Mouse (Mus musculus) 3T3-L1 (cell line): Measurements from ENCODE around the gene Icam4.
"Not testable (repeated sequence)": the region's sequence is repeated elsewhere in the genome, so short reads cannot be mapped to it uniquely, and the experiment has no call there.

ENCODE experiments used
- DNase-seq: peaks from one replicate; pipeline ENCODE4 v3.0.0-alpha.2; 2015; ENCODE audit warnings: low read depth, low spot score

Icam4 gene

DNA sequence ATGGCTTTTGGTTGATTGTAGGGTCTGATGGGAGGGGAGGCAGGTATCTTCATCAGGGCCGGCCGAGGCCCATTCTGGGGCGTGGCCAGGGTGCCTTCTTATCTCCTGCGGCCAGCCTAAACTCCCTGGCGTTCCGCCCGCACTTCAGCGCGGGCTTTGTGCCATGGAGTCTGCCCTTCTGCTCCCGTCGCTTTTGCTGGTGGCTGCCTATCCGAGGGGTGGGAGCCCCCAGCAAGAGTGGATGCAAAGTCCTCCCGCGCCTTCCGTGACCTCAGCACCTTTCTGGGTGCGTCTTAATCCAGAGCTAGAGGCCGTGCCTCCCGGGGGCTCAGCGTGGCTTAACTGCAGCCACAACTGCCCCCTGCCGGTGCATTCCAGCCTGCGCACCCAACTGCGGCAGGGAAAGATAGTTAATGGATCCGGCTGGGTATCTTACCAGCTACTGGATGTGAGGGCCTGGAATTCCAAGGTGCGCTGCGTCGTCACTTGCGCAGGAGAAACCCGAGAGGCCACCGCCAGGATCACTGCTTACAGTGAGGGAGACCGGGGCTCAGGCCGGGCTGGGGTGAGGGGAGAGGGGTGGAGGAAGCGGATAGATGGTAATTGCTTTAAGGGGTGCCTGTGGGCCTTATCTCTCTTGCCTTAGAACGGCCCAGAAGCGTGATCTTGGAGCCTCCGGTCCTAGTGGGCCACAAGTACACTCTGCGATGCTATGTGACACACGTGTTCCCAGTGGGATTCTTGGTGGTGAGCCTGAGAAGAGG is at the start of gene Icam4:
TSS of gene Icam4 (plus strand) at position 83 of the 764 bp plus-strand sequence.
- DNase-seq: peak; percentile 49

GRCm38 (mm10) chr9:20979769-20980168 is 49.4 kb upstream of the Icam4 start:
- no peak for DNase-seq

GRCm38 (mm10) chr9:20982171-20982570 is 47.0 kb upstream of the Icam4 start:
- DNase-seq: no peak

DNA sequence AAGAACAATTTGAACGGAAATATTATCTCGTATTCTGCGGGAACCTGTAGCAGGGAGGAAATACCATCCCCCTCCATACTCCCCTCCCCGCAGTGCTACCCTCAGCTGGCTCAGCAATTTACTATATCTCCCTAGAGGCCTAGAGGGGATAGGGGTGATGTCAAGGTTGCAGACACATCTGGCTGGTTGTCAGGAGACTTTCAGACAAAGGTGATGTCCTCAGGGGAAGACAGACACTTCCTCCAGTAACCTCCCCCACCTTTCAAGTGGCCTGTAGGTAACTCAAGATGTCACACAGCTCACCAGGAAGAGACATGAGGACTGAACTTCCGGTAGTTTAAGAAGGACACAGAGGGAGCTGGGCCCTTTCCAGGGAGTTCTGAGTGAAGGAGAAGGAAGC is 46.0 kb upstream of the Icam4 start:
- no peak for DNase-seq

- DNase-seq: no peak
These were observed 42.1 kb upstream of the Icam4 start for GRCm38 (mm10) chr9:20986952-20987686.

DNA sequence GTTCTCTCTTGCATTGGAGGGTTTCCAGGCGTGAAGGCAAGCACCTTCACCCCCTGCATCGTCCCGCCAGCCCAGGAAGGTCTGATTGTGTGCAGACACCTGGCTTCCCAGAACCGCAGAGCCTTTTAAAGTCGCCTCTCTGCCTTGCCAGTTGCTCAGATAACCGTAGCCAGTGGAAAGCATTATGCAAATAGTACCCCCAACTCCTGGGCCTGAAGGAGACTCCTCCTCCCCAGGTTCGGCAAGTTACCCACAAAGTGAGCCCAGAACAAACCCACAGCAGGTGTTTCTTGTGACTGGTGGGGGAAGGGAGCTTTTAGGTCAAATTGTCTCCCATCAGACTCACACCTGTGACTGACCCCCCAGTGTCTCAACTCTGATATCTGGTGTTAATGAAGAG is 41.2 kb upstream of the Icam4 start:
- DNase-seq: no peak

DNA sequence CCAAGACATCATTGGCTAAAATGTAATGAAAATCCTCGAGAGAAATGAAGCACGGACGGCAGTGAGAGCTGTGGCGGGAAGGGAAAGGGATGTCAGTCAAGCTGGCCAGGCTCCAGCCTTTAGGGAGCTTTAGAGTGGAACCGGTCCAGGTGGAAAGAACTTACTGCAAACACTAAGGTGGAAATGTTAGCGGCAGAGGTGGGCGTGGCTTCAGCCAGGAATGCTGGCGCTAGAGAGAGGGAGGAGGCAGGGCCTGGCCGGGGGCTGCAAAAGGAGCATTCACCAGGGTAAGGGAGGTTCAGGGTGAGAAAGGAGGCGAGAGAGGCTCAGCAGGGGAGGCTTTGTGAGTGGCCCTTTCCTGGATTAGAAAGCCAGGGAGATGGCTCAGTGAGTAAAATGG is 38.3 kb upstream of the Icam4 start:
- DNase-seq: no peak

DNA sequence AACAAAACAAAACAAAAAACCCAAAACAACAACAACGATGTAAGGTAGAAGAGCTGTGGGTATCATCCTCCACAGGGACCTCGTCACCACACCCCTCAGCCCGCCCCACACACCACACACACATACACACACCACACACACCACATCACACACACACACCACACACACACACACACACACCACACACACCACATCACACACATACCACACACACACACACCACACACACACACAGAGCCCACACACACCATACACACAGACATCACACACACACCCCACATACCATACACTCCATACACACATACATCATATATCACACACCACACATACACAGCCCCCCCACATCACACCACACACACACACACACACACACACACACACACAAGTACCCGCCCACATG is 37.6 kb upstream of the Icam4 start:
- DNase-seq: no peak

- DNase-seq: no peak
These were observed 35.8 kb upstream of the Icam4 start for GRCm38 (mm10) chr9:20993165-20993898.

DNA sequence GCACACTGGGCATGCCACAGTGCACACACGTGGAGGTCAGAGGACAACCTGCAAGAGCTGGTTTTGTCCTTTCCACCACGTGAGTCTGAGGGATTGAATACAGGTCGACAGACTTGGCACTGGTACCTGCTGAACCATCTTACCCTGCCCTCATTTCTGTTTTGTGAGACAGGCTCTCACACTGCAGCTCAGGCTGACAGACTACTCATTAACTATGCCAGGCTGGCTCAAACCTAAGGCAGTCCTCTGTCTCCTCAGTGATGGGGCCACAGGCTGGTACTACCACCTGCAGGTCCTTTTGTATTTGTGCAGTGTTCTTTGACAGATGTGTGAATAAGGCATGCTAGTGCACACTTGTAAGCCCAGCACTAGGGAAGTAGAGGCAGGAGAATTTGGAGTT is 34.1 kb upstream of the Icam4 start:
- peak; percentile 33 for DNase-seq

DNA sequence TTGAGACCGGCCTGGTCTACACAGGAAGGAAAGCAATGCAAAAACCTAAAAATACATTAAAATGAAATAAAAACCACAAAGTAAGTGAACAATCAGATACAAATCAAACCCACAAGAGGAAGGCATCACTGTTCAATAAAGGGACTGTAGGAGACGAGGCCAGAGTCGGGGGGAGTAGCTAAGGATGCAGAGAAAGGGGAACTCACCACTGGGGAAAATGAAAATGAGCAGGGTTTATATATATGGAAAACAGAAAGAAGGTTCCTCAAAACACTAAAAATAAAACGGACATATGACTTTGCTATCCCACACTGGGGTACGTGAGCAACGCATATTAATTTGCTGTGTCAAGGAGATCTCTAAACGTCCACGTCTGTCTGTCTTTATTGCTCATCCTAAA is 32.1 kb upstream of the Icam4 start:
- DNase-seq: no peak

GRCm38 (mm10) chr9:20998337-20998736 is 30.8 kb upstream of the Icam4 start:
- peak; percentile 66 for DNase-seq

GRCm38 (mm10) chr9:21000811-21001210 is 28.4 kb upstream of the Icam4 start:
- DNase-seq: peak; percentile 65

DNA sequence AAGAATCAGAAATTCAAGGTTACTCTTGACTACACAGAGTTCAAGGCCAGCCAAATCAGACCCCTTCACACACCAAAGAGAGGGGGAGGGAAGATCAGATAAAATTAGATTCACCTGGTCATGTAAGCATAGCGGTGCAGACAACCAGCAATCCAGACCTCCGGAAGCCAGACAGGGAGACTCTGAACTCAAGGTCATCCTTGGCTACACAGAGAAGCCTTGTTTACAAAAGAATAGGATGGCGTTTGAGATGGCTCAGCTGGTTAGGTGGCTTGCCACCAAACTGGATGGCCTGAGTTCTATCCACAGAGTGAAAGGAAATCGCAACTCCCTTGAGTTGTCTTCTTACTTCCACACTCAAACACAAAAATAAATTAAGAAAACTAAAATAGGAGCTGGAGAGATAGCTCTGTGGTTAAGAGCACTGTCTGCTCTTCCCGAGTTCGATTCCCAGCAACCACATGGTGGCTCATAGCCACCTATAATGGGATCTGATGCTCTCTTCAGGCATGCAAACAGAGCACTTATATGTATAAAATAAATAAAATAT is 27.4 kb upstream of the Icam4 start:
- DNase-seq: no peak

- DNase-seq: no peak
These were observed 26.9 kb upstream of the Icam4 start for GRCm38 (mm10) chr9:21002270-21002626.

- peak; percentile 86 for DNase-seq
These were observed 26.3 kb upstream of the Icam4 start, which contains the start of gene Mrpl4 for GRCm38 (mm10) chr9:21002627-21003551. Mrpl4 (plus strand) TSS chr9:21002738.

GRCm38 (mm10) chr9:21007313-21007952 is 21.7 kb upstream of the Icam4 start:
- DNase-seq: no peak

DNA sequence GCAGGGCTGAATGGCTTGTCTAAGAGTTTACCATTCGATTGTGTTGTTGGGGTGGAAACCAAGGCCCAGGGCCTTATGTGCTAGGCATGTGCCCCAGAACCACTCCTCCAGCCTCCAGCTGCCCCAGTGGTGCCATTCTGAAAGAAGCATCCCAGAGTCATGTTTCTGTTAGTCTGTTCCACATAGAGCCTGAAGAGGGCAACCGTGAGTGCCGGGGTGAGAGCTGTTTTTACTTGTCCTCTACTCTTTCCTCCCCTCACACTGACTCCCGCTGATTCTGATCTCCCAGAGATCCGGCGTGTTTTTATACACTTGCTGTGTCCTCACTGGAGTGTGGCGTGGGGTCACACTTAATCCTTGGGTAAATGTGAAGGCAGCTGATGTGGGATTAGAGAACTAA is 21.2 kb upstream of the Icam4 start:
- DNase-seq: no peak

- DNase-seq: peak; percentile 34
These were observed 18.8 kb upstream of the Icam4 start for GRCm38 (mm10) chr9:21010362-21010761.

DNA sequence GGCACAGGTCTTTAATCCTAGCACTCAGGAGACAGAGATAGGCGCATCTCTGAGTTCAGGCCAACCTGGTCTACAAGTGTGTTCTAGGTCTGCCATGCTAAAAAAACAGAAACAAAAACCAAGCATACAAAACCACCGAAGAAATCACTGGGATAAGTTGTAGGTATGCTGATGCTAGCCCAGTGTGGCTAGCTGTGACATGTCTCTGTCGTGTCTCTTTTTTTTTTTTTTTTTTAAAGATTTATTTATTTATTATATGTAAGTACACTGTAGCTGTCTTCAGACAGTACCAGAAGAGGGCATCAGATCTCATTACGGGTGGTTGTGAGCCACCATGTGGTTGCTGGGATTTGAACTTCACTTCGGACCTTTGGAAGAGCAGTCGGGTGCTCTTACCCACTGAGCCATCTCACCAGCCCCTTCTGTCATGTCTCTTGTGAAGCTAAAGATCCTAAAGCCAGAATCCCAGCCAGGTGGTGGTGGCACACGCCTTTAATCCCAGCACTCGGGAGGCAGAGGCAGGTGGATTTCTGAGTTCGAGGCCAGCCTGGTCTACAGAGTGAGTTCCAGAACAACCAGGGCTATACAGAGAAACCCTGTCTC is 18.1 kb upstream of the Icam4 start:
- DNase-seq: not testable (repeated sequence)
